Mouse (Mus musculus): ENCODE data around the gene St8sia1.
"Not testable (repeated sequence)": the region's sequence is repeated elsewhere in the genome, so short reads cannot be mapped to it uniquely, and the experiment has no call there.

Gene St8sia1

DNA sequence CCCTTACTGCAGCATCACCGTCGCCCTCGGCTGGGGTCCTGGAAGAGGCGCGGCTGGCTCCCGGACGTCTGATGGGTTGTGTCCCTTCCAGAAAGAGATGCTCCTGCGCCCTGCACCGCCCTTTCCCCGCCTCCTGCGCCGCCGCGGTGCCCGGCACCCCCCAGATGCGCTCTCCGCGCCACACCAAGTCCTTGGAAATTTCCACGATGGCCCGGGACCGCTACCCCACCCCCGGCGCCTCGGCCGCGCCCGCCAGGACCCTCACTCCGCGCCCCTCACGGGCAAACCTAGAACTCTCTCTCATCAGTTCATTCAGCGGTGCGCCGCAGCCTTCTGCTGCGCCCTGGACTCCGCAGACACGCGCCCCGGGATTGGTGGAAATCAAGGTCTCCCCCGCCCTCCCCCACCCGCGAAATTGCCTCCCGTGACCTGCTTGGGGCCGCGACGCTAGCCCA, at the start of gene St8sia1:
St8sia1 (minus strand) TSS at position 377 of the 455 bp plus-strand sequence.
- DNase-seq (ENCODE audit: low read depth, low spot score): peak; percentile 35

- no peak for DNase-seq (ENCODE audit: low read depth, low spot score)
These were observed 48.4 kb upstream of the St8sia1 start for GRCm38 (mm10) chr6:143012513-143013215.

- DNase-seq (ENCODE audit: low read depth, low spot score): no peak
These were observed 44.6 kb upstream of the St8sia1 start for GRCm38 (mm10) chr6:143008865-143009264.

- DNase-seq (ENCODE audit: low read depth, low spot score): not testable (repeated sequence)
These were observed 41.0 kb upstream of the St8sia1 start for GRCm38 (mm10) chr6:143005209-143005608.

GRCm38 (mm10) chr6:143004801-143005200, 40.5 kb upstream of the St8sia1 start:
- no peak for DNase-seq (ENCODE audit: low read depth, low spot score)

- DNase-seq (ENCODE audit: low read depth, low spot score): no peak
These were observed 34.2 kb upstream of the St8sia1 start for GRCm38 (mm10) chr6:142998221-142998999.

GRCm38 (mm10) chr6:142996887-142997286, 32.6 kb upstream of the St8sia1 start:
- DNase-seq (ENCODE audit: low read depth, low spot score): no peak

DNA sequence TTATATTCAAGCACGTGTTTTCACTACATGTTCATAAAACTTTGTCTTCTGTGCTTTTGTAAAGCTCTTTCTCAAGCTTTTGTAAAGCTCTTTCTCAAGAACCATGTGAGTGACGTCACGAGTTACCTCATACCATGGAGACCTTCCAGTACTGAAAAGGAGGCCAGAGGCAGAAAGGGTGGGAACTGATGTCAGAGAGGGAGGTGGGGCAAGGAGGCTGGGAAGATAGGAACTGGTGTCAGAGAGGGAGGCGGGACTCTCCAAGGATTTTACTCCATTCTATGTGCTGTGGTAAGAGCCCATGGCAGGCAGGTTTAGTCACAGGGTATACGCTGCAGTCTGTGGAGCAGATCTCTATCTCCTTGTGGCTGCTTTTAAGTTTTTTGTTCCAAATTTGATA, 31.3 kb upstream of the St8sia1 start:
- DNase-seq (ENCODE audit: low read depth, low spot score): no peak

DNA sequence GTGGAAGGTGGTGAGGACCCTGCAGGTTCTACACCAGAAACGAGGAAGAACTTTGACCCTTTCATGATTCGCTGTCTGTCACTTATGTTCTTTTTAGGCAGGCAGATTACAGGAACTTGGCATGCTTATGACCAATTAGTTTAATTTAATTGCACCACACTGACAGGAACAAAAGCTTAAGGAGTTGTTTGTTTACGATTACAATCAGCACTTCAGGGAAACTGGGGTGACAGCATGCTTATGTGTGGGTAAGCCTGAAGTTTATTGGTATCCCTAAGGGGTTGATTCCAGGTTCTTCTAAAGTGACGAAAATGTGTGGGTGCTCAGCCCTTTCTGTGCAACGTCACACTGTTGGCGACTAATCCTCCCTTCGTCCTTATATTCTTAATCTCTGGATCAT, 30.6 kb upstream of the St8sia1 start:
- no peak for DNase-seq (ENCODE audit: low read depth, low spot score)

DNA sequence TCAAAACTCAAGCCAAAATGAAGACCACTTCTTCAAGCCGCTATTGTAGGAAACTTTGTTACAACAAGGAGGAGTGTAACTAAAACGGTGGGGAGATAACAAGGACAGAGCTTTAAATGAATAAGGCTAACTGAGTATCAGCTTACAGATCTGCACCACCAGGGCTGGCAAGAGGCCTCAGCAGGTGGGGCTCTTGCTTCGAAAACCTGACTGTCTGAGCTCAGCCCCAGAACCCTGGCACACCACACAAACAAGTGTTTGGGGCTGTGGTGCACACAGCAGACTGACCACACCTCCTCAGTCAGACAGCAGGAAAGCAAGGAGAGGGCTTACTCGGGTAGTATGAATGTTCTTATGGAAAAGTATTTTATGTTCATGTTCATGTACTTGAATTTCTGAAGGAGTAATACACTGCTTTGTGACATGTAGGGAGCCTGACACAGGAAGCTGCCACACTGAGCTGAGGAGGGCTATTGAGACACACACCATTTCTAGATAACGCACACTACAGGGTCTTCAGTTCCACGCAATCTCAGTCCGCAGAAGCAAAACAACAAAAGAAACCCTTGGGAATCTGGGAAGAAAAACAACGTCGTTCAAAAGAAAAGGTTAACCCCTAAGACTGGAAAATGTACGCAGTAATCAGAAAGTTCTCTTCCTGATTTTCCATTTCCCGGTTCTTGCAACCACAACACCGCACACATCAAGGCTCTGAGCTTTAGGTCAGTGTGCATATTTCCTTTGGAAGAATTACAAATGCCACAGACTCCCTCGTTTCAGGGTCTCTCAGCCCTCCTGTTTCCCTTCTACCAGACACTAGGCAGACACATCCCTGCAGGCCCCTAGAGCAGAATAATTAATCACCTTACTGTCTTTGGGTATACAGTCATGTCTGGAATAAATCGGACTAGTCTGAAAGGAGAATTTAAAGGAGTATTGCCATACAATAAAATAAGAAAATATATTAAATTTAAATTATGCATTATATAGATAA, 29.8 kb upstream of the St8sia1 start:
- DNase-seq (ENCODE audit: low read depth, low spot score): no peak

GRCm38 (mm10) chr6:142992971-142993370, 28.7 kb upstream of the St8sia1 start:
- DNase-seq (ENCODE audit: low read depth, low spot score): no peak

- no peak for DNase-seq (ENCODE audit: low read depth, low spot score)
These were observed 27.8 kb upstream of the St8sia1 start for GRCm38 (mm10) chr6:142992099-142992498.

- DNase-seq (ENCODE audit: low read depth, low spot score): no peak
These were observed 27.3 kb upstream of the St8sia1 start for GRCm38 (mm10) chr6:142991391-142992059.

DNA sequence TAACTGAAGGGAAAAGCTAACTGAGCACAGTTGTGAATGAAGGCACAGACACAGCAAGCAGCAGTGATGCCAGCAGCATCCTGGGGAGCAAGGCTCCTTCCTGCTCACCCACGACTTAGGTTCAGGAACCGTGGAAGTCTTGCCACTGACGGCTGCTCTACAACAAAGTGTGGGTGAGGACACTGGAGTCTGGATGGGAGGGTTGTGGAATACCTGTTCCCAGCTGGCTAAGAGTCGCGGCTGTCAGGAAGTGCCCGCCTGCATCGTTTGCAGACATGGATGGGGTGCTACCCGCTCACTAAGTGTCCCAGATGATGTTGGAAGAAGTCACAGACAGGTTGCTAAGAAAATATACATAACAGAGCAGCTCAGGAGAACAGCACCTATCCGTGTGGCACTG, 26.3 kb upstream of the St8sia1 start:
- no peak for DNase-seq (ENCODE audit: low read depth, low spot score)

GRCm38 (mm10) chr6:142989495-142989894, 25.2 kb upstream of the St8sia1 start:
- DNase-seq (ENCODE audit: low read depth, low spot score): no peak

GRCm38 (mm10) chr6:142988753-142989152, 24.5 kb upstream of the St8sia1 start:
- DNase-seq (ENCODE audit: low read depth, low spot score): no peak

DNA sequence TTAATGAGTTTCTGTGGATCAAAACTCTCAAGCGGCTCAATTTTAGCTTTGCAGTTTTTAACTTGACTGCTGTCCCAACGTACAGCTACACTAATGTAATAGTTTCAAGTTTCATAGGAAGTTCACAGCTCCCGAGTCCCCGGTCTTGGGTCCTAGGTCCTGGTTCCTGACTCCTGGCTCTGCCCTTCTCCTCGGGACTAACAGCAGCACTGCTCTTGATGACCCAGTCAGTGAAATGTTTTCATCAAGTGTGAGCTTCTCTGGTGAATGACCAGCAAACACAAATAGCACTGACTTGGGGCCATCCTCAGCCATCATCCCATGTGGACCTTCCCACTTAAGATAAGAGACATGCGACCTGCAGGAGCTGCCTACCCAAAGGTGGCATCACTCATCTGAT, 24.0 kb upstream of the St8sia1 start:
- no peak for DNase-seq (ENCODE audit: low read depth, low spot score)

GRCm38 (mm10) chr6:142987616-142988015, 23.4 kb upstream of the St8sia1 start:
- DNase-seq (ENCODE audit: low read depth, low spot score): no peak

DNA sequence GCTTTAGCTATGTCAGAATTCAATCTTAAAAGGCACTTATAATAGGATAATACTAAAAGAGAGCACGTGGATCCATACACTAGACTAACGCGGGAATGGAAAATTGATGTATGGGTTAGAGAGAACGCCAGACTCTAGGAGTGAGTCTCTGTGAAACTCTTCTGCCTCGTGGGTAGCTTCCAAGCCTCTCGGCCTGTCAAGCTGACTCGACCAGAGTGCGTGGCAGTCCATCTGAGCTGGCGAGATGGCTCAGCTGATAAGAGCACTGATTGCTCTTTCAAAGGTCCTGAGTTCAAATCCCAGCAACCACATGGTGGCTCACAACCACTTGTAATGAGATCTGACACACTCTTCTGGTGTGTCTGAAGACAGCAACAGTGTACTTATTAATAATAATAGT, 22.5 kb upstream of the St8sia1 start:
- not testable (repeated sequence) for DNase-seq (ENCODE audit: low read depth, low spot score)

DNA sequence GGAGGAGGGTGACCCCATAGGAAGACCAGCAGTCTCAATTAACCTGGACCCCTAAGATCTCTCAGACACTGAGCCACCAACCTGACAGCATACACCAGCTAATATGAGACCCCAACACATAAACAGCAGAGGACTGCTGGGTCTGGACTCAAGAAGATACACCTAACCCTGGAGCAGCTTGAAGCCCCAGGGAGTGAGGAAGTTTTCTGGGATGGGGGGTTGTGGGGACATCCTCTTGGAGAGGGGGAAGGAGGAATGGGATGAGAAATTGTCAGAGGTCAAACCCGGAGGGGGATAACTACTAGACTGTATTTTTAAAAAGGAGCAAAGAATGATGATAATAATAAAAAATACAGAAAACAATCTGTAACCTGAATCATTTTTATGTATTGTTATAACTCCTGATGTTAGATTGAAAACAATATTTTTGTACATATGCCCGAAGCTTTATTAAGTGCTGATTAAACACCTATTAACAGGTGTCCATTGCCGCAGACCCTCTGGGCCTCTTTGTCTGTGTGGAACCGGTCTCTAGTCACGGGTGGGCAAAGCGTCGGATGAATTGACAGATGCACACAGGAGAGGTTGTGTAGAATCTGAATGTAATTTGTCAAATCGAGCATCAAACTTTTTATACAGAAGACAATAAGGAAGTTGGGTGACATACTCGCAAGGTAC, 21.4 kb upstream of the St8sia1 start:
- DNase-seq (ENCODE audit: low read depth, low spot score): not testable (repeated sequence)
